ENCODE assay signal across 8 mouse cellular contexts in the genomic region with DNA sequence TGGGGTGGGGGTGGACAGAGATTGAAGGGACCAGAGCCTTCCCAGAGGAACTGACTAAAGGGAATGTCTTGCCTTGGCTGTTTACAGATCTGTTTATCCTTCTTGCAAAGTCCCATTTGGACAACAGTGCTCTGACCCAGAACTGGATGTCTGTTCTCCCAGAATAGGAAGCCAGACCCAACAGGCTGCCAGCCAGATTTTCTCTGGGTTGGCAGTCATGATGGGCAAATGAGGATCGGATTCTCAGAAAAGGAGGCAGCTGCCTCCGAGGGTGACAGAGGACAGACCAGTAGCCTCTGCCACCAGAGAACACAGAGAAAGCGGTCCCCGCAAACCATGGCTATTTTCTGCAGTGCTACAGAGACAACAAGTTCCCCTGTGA. TPM values are rescaled to one million over a fixed set of nuclear protein-coding genes. Genes with fewer than 3 reads are reported as not detected.
DNase-seq lines count a peak whose midpoint lies in the region; ATAC-seq and TF ChIP-seq lines count a peak whose summit lies in the region.

No protein-coding gene starts in this region.

- no peaks in the 10 kb centered on the region for H3K36me3 ChIP-seq in testis, adult 2 months (ENCODE audit: control insufficient read depth, insufficient read depth, low read length)
- H3K36me3 ChIP-seq in heart, embryonic 13.5 days: 0 out of 2 replicates have a peak, but pooled peaks cover 5% of the 10 kb centered on the region
- no peaks in the 10 kb centered on the region for H3K36me3 ChIP-seq in midbrain, embryonic 16.5 days (ENCODE audit: control insufficient read depth, insufficient read depth, low read length)

- TF ChIP-seq POLR2A in testis, adult 2 months (IDR thresholded peaks at IDR 0.05; ENCODE audit: control insufficient read depth, low read depth, low read length): no peak
- no peak for TF ChIP-seq POLR2A in cortical plate, adult 2 months (IDR thresholded peaks at IDR 0.05; ENCODE audit: extremely low read depth, insufficient read depth, low read length)

- no peak for TF ChIP-seq CTCF in testis, adult 2 months (IDR thresholded peaks at IDR 0.05; ENCODE audit: control insufficient read depth, insufficient read depth, insufficient replicate concordance, low read depth, low read length)
- TF ChIP-seq CTCF in cortical plate, adult 2 months (IDR thresholded peaks at IDR 0.05; ENCODE audit: extremely low read depth, insufficient read depth, low read length): no peak

- H3K4me3 ChIP-seq in testis, adult 2 months (ENCODE audit: control insufficient read depth, low read depth, low read length): peak overlapping the region; percentile 80
- H3K4me3 ChIP-seq in cortical plate, adult 2 months (ENCODE audit: insufficient read depth, low read length): peak overlapping the region; percentile 46
- H3K4me3 ChIP-seq in heart, embryonic 13.5 days: peak overlapping the region; percentile 71
- H3K4me3 ChIP-seq in midbrain, embryonic 16.5 days (ENCODE audit: low read depth, low read length): peak overlapping the region; percentile 33

- no peak for ATAC-seq in heart, embryonic 13.5 days (ENCODE audit: extremely low read depth, insufficient number of reproducible peaks, low FRiP score, low TSS enrichment)
- ATAC-seq in midbrain, embryonic 16.5 days: no peak
- ATAC-seq in activated CD4-positive, CD25-positive, alpha-beta regulatory T cell, adult 4 months: no peak
- ATAC-seq in megakaryocyte progenitor cell, adult 5-6 weeks (replicated peaks; ENCODE audit: poor library complexity): no peak

- H3K9ac ChIP-seq in heart, embryonic 13.5 days: peak overlapping the region; percentile 96
- H3K9ac ChIP-seq in midbrain, embryonic 16.5 days (ENCODE audit: low read depth, low read length): no peak overlapping the region

- H3K27me3 ChIP-seq in testis, adult 2 months (ENCODE audit: control insufficient read depth, insufficient read depth, low read length): no peaks in the 10 kb centered on the region
- H3K27me3 ChIP-seq in heart, embryonic 13.5 days (replicated peaks): no peaks in the 10 kb centered on the region
- no peaks in the 10 kb centered on the region for H3K27me3 ChIP-seq in midbrain, embryonic 16.5 days (ENCODE audit: control insufficient read depth, insufficient read depth, low read depth, low read length)

- peak overlapping the region; percentile 96 for H3K4me2 ChIP-seq in heart, embryonic 13.5 days
- peak overlapping the region; percentile 58 for H3K4me2 ChIP-seq in midbrain, embryonic 16.5 days (ENCODE audit: low read length)

- H3K9me3 ChIP-seq in heart, embryonic 13.5 days: no peaks in the 10 kb centered on the region
- H3K9me3 ChIP-seq in midbrain, embryonic 16.5 days (replicated peaks; ENCODE audit: control insufficient read depth, low read length, poor library complexity, severe bottlenecking): no peaks in the 10 kb centered on the region

- H3K4me1 ChIP-seq in testis, adult 2 months (ENCODE audit: control insufficient read depth, insufficient read depth, low read length): peaks cover 5% of the 10 kb centered on the region
- peaks cover 7% of the 10 kb centered on the region for H3K4me1 ChIP-seq in cortical plate, adult 2 months (ENCODE audit: control insufficient read depth, insufficient read depth, low read length)
- H3K4me1 ChIP-seq in heart, embryonic 13.5 days: peaks cover 75% of the 10 kb centered on the region
- peaks cover 23% of the 10 kb centered on the region for H3K4me1 ChIP-seq in midbrain, embryonic 16.5 days (ENCODE audit: control insufficient read depth, insufficient read depth, low read length)

- intact Hi-C loops in left cerebral cortex, postnatal 14 days (cut with DNase I): no loop called here

- DNase-seq in testis, postnatal 10 days (ENCODE audit: low spot score): no peak
- DNase-seq in left cerebral cortex, postnatal 14 days (ENCODE audit: low spot score in 2 of 2): peak; percentile 30 to 72

- peak overlapping the region; percentile 91 for H3K27ac ChIP-seq in testis, adult 2 months (ENCODE audit: control insufficient read depth, insufficient read depth, low read depth, low read length)
- peak overlapping the region; percentile 87 for H3K27ac ChIP-seq in cortical plate, adult 2 months (ENCODE audit: insufficient read depth, low read length)
- H3K27ac ChIP-seq in heart, embryonic 13.5 days (replicated peaks): peak overlapping the region; percentile 98
- peak overlapping the region; percentile 69; the same call in 1 of the 2 replicates for H3K27ac ChIP-seq in midbrain, embryonic 16.5 days (ENCODE audit: low read length)

- WGBS in heart, embryonic 13.5 days: 4% methylated on average over 4 of the region's 4 CpGs
- 3% methylated on average over 4 of the region's 4 CpGs for WGBS in midbrain, embryonic 16.5 days

RNA-seq across cellular contexts. Expression of gene Sparc, which starts 3.7 kb away (rescaled TPM):
- 374 and 406 TPM in 2 replicates for polyA plus RNA-seq in testis, adult 2 months (2012; rRNA removed)
- 351 and 357 TPM in 2 replicates for polyA plus RNA-seq in cortical plate, adult 2 months (2012; rRNA removed)
- 1,654 and 1,741 TPM in 2 replicates for polyA plus RNA-seq in heart, embryonic 13.5 days (2015; fragmentation: Nextera tagmentation; extraction: Ambion mirVana)
- 100 to 1,000 TPM; 371 to 390 TPM for total RNA-seq in left cerebral cortex, postnatal 14 days (2021)
- 426 and 452 TPM in 2 replicates for polyA plus RNA-seq in midbrain, embryonic 16.5 days (2015; fragmentation: Nextera tagmentation; extraction: Ambion mirVana)
- not detected for polyA plus RNA-seq in activated CD4-positive, CD25-positive, alpha-beta regulatory T cell, adult 4 months (2017; shearing (Covaris generic))
- not detected in 2 replicates for total RNA-seq in megakaryocyte progenitor cell, adult 5-6 weeks (2015)
- total RNA-seq in megakaryocyte progenitor cell, adult 5-6 weeks (2017): not detected in 2 replicates

RNA-seq across cellular contexts. Expression of gene Atox1, which starts 41.8 kb away (rescaled TPM):
- polyA plus RNA-seq in testis, adult 2 months (2012; rRNA removed): 142 and 164 TPM in 2 replicates
- 194 and 219 TPM in 2 replicates for polyA plus RNA-seq in cortical plate, adult 2 months (2012; rRNA removed)
- polyA plus RNA-seq in heart, embryonic 13.5 days (2015; fragmentation: Nextera tagmentation; extraction: Ambion mirVana): 283 and 302 TPM in 2 replicates
- total RNA-seq in left cerebral cortex, postnatal 14 days (2021): 100 to 1,000 TPM; 123 to 140 TPM
- polyA plus RNA-seq in midbrain, embryonic 16.5 days (2015; fragmentation: Nextera tagmentation; extraction: Ambion mirVana): 196 and 215 TPM in 2 replicates
- 100 to 1,000 TPM; 224 to 229 TPM for polyA plus RNA-seq in activated CD4-positive, CD25-positive, alpha-beta regulatory T cell, adult 4 months (2017; shearing (Covaris generic))
- total RNA-seq in megakaryocyte progenitor cell, adult 5-6 weeks (2015): 120 TPM in 2 replicates
- total RNA-seq in megakaryocyte progenitor cell, adult 5-6 weeks (2017): 54.3 and 72.9 TPM in 2 replicates

RNA-seq across cellular contexts. Expression of gene G3bp1, which starts 50.2 kb away (rescaled TPM):
- 10.0 and 10.7 TPM in 2 replicates for polyA plus RNA-seq in testis, adult 2 months (2012; rRNA removed)
- 23.5 and 23.7 TPM in 2 replicates for polyA plus RNA-seq in cortical plate, adult 2 months (2012; rRNA removed)
- 111 and 113 TPM in 2 replicates for polyA plus RNA-seq in heart, embryonic 13.5 days (2015; fragmentation: Nextera tagmentation; extraction: Ambion mirVana)
- 10 to 100 TPM; 38.1 to 38.8 TPM for total RNA-seq in left cerebral cortex, postnatal 14 days (2021)
- polyA plus RNA-seq in midbrain, embryonic 16.5 days (2015; fragmentation: Nextera tagmentation; extraction: Ambion mirVana): 92.4 and 103 TPM in 2 replicates
- polyA plus RNA-seq in activated CD4-positive, CD25-positive, alpha-beta regulatory T cell, adult 4 months (2017; shearing (Covaris generic)): 10 to 100 TPM; 62.4 to 65.3 TPM
- total RNA-seq in megakaryocyte progenitor cell, adult 5-6 weeks (2015): 79.3 and 85.5 TPM in 2 replicates
- total RNA-seq in megakaryocyte progenitor cell, adult 5-6 weeks (2017): 123 and 135 TPM in 2 replicates

Comparison
In these comparisons a context has a peak if more than half of its experiments do, and no peak if none do; other contexts are left out.
1. RNA of gene Sparc, which starts 3.7 kb away (polyA plus RNA-seq): 1,654 to 1,741 TPM in heart, embryonic 13.5 days, 426 to 452 TPM in midbrain, embryonic 16.5 days, 374 to 406 TPM in testis, adult 2 months and 351 to 357 TPM in cortical plate, adult 2 months; not detected in activated CD4-positive, CD25-positive, alpha-beta regulatory T cell, adult 4 months; every median in the first group is over 100 times any median in the second.
2. Peak in every context shown above with its lines, with median percentiles within 50 percentile points of each other: H3K27ac ChIP-seq and H3K4me3 ChIP-seq.